Mouse (Mus musculus): Measurements from ENCODE around the gene 1600002K03Rik. TPM values are rescaled to one million over a fixed set of nuclear protein-coding genes. Genes with fewer than 3 reads are reported as not detected.

The 1600002K03Rik gene
- polyA plus RNA-seq, 1 experiment, result 21.5 TPM

- DNase-seq (ENCODE audit: low spot score), result peak; percentile 97
Observed at GRCm38 (mm10) chr10:80167460-80168037, 5.2 kb upstream of the 1600002K03Rik start.

- DNase-seq (ENCODE audit: low spot score), result peak; percentile 90
Observed at GRCm38 (mm10) chr10:80168038-80168661, 4.6 kb upstream of the 1600002K03Rik start.

GRCm38 (mm10) chr10:80169070-80169469 lies 3.7 kb upstream of the 1600002K03Rik start:
- DNase-seq (ENCODE audit: low spot score), result no peak

- no peak for DNase-seq (ENCODE audit: low spot score)
Observed at GRCm38 (mm10) chr10:80169651-80170050, 3.1 kb upstream of the 1600002K03Rik start.

GRCm38 (mm10) chr10:80170052-80170451 lies 2.7 kb upstream of the 1600002K03Rik start:
- DNase-seq (ENCODE audit: low spot score), result no peak

- DNase-seq (ENCODE audit: low spot score), result no peak
Observed at GRCm38 (mm10) chr10:80170601-80171021, 2.1 kb upstream of the 1600002K03Rik start.

GRCm38 (mm10) chr10:80171252-80171651 lies 1.5 kb upstream of the 1600002K03Rik start:
- no peak for DNase-seq (ENCODE audit: low spot score)

- DNase-seq (ENCODE audit: low spot score), result no peak
Observed at GRCm38 (mm10) chr10:80171760-80172526, 801 bp upstream of the 1600002K03Rik start.

- DNase-seq (ENCODE audit: low spot score), result no peak
Observed at GRCm38 (mm10) chr10:80173358-80173757, 614 bp downstream of the 1600002K03Rik start.

- DNase-seq (ENCODE audit: low spot score), result no peak
Observed at GRCm38 (mm10) chr10:80173955-80174640, 1.4 kb downstream of the 1600002K03Rik start.

- no peak for DNase-seq (ENCODE audit: low spot score)
Observed at GRCm38 (mm10) chr10:80174705-80175104, 2.0 kb downstream of the 1600002K03Rik start.

- no peak for DNase-seq (ENCODE audit: low spot score)
Observed at GRCm38 (mm10) chr10:80175536-80176269, 3.0 kb downstream of the 1600002K03Rik start.

GRCm38 (mm10) chr10:80176270-80176834 lies 3.6 kb downstream of the 1600002K03Rik start:
- no peak for DNase-seq (ENCODE audit: low spot score)

- DNase-seq (ENCODE audit: low spot score), result no peak
Observed at GRCm38 (mm10) chr10:80177441-80178279, 4.9 kb downstream of the 1600002K03Rik start.

- DNase-seq (ENCODE audit: low spot score), result no peak
Observed at GRCm38 (mm10) chr10:80179068-80180051, 6.6 kb downstream of the 1600002K03Rik start, which contains the start of gene Efna2. Gene Efna2, plus strand, starts transcription at chr10:80179482.

GRCm38 (mm10) chr10:80180288-80180687 lies 7.5 kb downstream of the 1600002K03Rik start:
- no peak for DNase-seq (ENCODE audit: low spot score)

- no peak for DNase-seq (ENCODE audit: low spot score)
Observed at GRCm38 (mm10) chr10:80180823-80181222, 8.1 kb downstream of the 1600002K03Rik start.

- DNase-seq (ENCODE audit: low spot score), result no peak
Observed at GRCm38 (mm10) chr10:80182547-80182946, 9.8 kb downstream of the 1600002K03Rik start.

- no peak for DNase-seq (ENCODE audit: low spot score)
Observed at GRCm38 (mm10) chr10:80186649-80187048, 13.9 kb downstream of the 1600002K03Rik start.
